Mouse (Mus musculus): ENCODE measurements at regions not wholly inside any gene's neighbourhood (a gene's known extent, or its start where the extent isn't known, plus 50 kb on each side); places are given as distances from the start of the nearest gene placed in this dataset.
A peak's percentile ranks its signal among the peaks of the same experiment; 100 is the strongest.
"Not testable (repeated sequence)": the region's sequence is repeated elsewhere in the genome, so short reads cannot be mapped to it uniquely, and the experiment has no call there.

DNA sequence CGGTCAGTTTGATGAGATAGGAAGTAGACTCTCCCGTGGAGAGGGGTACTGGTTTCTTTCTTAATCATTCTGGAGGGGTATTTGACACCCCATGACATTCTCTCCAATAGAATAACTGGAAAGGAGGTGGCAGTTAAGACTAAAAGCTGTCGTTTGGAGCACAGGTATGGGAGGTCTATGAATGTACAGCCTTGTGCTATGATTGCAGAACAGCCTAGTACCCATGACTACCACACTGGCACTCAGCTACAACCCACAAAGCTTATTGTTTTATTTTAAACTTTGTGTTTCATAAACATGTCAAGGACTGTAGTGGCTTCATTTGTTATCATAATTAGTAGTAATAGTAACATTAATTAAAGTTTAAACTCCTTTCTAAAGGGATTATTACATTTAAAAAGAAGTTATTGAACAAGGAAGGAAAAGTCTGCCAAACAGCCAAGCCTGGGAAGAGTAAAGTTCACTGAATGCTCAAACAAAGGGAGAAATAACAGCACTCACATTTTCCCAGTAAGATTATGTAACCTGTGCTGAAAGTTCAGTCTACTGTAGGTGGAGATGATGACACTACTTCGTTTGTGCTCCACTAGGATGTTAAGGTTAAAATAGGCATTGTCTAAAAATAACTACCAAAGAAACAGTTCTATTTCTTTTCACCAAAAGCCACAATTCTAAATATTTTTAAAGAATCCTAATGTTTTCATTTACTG is 295.2 kb downstream of the Pcsk1 start:
- Histone ChIP-seq H3K9me3 (replicated peaks; ENCODE audit: control insufficient read depth, low read length) (no peaks in the 10 kb centered on the region), H3K4me3 (ENCODE audit: low read depth, low read length) (no peak overlapping the region), H3K36me3 (ENCODE audit: control insufficient read depth, insufficient read depth) (no peaks in the 10 kb centered on the region), H3K4me2 (ENCODE audit: low read depth, low read length) (no peak overlapping the region), H3K4me1 (ENCODE audit: control insufficient read depth, low read depth, low read length) (no peaks in the 10 kb centered on the region), H3K27ac (ENCODE audit: low read length) (no peak overlapping the region), H3K27me3 (ENCODE audit: control insufficient read depth, insufficient read depth, low read depth, low read length) (no peaks in the 10 kb centered on the region), H3K9ac (ENCODE audit: low read depth, low read length) (no peak overlapping the region)
- 37% methylated on average over 4 of the region's 4 CpGs for WGBS (ENCODE audit: insufficient replicate concordance)
- ATAC-seq (ENCODE audit: low read depth), result peak; percentile 66; the same call in 1 of the 2 replicates

DNA sequence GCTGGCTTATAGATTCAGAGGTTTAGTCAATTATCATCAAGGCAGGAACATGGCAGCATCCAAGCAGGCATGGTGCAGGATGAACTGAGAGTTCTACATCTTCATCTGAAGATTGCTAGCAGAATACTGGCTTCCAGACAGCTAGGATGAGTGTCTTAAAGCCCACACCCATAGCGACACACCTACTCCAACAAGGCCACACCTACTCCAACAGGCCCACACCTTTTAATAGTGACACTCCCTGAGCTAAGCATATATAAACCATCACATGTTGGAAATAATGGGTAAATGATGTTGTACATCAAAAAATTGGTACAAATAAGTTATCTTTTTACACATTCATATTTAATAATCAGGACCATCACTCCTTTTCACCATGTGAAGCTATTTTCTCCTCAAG is 299.6 kb downstream of the Pcsk1 start:
- WGBS (ENCODE audit: insufficient replicate concordance), result 64% methylated on average over 1 of the region's 1 CpGs
- no peak overlapping the region for H3K4me2 ChIP-seq (ENCODE audit: low read depth, low read length)
- H3K4me3 ChIP-seq (ENCODE audit: low read depth, low read length), result no peak overlapping the region
- H3K4me1 ChIP-seq (ENCODE audit: control insufficient read depth, low read depth, low read length), result no peaks in the 10 kb centered on the region
- H3K27me3 ChIP-seq (ENCODE audit: control insufficient read depth, insufficient read depth, low read depth, low read length), result no peaks in the 10 kb centered on the region
- H3K36me3 ChIP-seq (ENCODE audit: control insufficient read depth, insufficient read depth), result no peaks in the 10 kb centered on the region
- no peak overlapping the region for H3K27ac ChIP-seq (ENCODE audit: low read length)
- no peak overlapping the region for H3K9ac ChIP-seq (ENCODE audit: low read depth, low read length)
- H3K9me3 ChIP-seq (replicated peaks; ENCODE audit: control insufficient read depth, low read length), result no peaks in the 10 kb centered on the region
- ATAC-seq (ENCODE audit: low read depth), result no peak

DNA sequence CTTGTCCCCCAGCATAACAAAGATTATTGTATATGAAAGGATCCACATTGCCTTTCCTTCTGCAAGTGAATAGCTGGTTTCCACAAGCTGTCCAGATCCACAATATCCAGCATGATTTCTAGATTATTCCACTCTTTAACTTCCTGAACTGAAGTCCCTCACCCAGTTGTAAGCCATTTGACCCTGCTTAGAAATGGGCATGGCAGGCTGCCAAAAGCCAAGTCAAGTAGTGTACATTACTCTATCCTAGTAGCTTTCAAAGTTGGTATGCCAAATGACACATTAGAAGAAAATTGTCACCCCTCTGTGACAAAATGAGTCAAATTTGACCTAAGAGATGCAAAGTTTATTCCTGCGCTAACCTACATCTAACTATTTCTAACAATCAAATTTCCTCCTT is 300.6 kb downstream of the Pcsk1 start:
- no peaks in the 10 kb centered on the region for H3K4me1 ChIP-seq (ENCODE audit: control insufficient read depth, low read depth, low read length)
- no peak overlapping the region for H3K9ac ChIP-seq (ENCODE audit: low read depth, low read length)
- H3K27ac ChIP-seq (ENCODE audit: low read length), result no peak overlapping the region
- no peak overlapping the region for H3K4me2 ChIP-seq (ENCODE audit: low read depth, low read length)
- no peak overlapping the region for H3K4me3 ChIP-seq (ENCODE audit: low read depth, low read length)
- no peaks in the 10 kb centered on the region for H3K36me3 ChIP-seq (ENCODE audit: control insufficient read depth, insufficient read depth)
- no peaks in the 10 kb centered on the region for H3K27me3 ChIP-seq (ENCODE audit: control insufficient read depth, insufficient read depth, low read depth, low read length)
- no peak for ATAC-seq (ENCODE audit: low read depth)
- no peaks in the 10 kb centered on the region for H3K9me3 ChIP-seq (replicated peaks; ENCODE audit: control insufficient read depth, low read length)
- 84% methylated on average over 1 of the region's 1 CpGs for WGBS (ENCODE audit: insufficient replicate concordance)

DNA sequence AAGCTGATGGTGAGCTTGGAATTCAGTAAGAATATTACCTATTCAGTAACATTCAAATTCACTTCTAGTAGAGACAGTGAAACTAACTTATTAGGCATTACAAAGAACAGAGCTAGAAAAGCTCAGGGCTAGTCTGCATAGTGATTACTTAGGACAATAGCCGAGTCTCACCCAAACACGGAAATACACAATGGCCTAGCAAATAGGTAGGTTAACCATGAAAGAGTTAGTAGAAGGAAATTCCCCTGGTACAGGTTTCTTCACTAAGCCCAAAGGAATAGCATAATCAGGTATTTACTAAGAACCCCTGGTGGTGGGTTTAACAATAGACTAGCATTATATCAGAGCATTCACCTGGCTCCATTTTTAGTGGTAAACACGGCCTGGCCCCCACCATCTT is 306.7 kb upstream of the Ell2 start:
- H3K9ac ChIP-seq (ENCODE audit: low read depth, low read length); H3K27ac ChIP-seq (ENCODE audit: low read length); H3K4me3 ChIP-seq (ENCODE audit: low read depth, low read length); H3K4me1 ChIP-seq (ENCODE audit: control insufficient read depth, low read depth, low read length); ATAC-seq (ENCODE audit: low read depth); H3K9me3 ChIP-seq (replicated peaks; ENCODE audit: control insufficient read depth, low read length); H3K36me3 ChIP-seq (ENCODE audit: control insufficient read depth, insufficient read depth); H3K27me3 ChIP-seq (ENCODE audit: control insufficient read depth, insufficient read depth, low read depth, low read length); H3K4me2 ChIP-seq (ENCODE audit: low read depth, low read length): not testable (repeated sequence)
- WGBS (ENCODE audit: insufficient replicate concordance), result 73% methylated on average over 3 of the region's 3 CpGs

DNA sequence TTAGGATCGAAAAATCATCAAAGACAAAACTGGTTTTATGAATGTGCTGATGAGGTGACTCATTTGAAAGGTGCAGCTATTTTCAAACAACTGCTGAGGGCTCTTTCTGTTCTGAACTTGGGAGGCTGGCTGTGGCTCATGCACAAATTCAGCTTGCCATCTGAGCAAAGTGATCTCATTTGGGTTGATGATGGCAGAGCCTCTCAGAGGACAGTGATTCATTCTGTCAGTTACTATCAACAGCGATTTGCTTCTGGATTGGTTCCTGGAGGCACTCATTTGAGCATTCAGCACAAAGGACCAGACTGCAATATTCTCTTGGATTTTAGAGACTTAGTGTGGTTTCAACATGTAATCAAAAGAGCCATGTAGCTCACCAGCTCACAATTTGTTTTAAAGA is 285.8 kb upstream of the Ell2 start:
- Histone ChIP-seq H3K4me1 (ENCODE audit: control insufficient read depth, low read depth, low read length) (no peaks in the 10 kb centered on the region), H3K27ac (ENCODE audit: low read length) (no peak overlapping the region), H3K4me2 (ENCODE audit: low read depth, low read length) (no peak overlapping the region), H3K27me3 (ENCODE audit: control insufficient read depth, insufficient read depth, low read depth, low read length) (no peaks in the 10 kb centered on the region), H3K9me3 (replicated peaks; ENCODE audit: control insufficient read depth, low read length) (no peaks in the 10 kb centered on the region), H3K36me3 (ENCODE audit: control insufficient read depth, insufficient read depth) (no peaks in the 10 kb centered on the region), H3K9ac (ENCODE audit: low read depth, low read length) (no peak overlapping the region), H3K4me3 (ENCODE audit: low read depth, low read length) (no peak overlapping the region)
- WGBS (ENCODE audit: insufficient replicate concordance), result 52% methylated on average over 2 of the region's 2 CpGs
- ATAC-seq (ENCODE audit: low read depth), result no peak

DNA sequence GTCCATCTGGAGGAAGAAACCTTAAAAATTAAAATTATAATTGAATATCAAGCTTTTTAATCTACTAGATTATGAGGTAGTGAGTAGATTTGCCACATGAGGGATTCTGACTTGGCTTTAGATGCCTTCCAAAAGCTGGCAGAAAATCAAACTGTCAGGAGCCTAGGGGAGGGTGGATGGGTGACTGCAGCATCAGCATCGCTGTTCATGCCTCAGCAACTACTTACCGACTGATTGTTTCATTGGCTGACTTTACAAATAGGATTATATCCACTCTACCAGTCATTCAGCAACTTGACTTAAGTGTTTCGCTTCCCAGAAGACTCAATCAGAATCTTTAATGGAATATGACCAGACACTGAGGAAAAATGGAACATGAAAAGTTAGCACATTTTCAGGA is 279.6 kb upstream of the Ell2 start:
- H3K27ac ChIP-seq (ENCODE audit: low read length), result no peak overlapping the region
- 55% methylated on average over 3 of the region's 3 CpGs for WGBS (ENCODE audit: insufficient replicate concordance)
- H3K4me3 ChIP-seq (ENCODE audit: low read depth, low read length), result no peak overlapping the region
- ATAC-seq (ENCODE audit: low read depth), result no peak
- no peaks in the 10 kb centered on the region for H3K4me1 ChIP-seq (ENCODE audit: control insufficient read depth, low read depth, low read length)
- H3K36me3 ChIP-seq (ENCODE audit: control insufficient read depth, insufficient read depth), result no peaks in the 10 kb centered on the region
- no peaks in the 10 kb centered on the region for H3K27me3 ChIP-seq (ENCODE audit: control insufficient read depth, insufficient read depth, low read depth, low read length)
- H3K9me3 ChIP-seq (replicated peaks; ENCODE audit: control insufficient read depth, low read length), result no peaks in the 10 kb centered on the region
- no peak overlapping the region for H3K9ac ChIP-seq (ENCODE audit: low read depth, low read length)
- H3K4me2 ChIP-seq (ENCODE audit: low read depth, low read length), result no peak overlapping the region

DNA sequence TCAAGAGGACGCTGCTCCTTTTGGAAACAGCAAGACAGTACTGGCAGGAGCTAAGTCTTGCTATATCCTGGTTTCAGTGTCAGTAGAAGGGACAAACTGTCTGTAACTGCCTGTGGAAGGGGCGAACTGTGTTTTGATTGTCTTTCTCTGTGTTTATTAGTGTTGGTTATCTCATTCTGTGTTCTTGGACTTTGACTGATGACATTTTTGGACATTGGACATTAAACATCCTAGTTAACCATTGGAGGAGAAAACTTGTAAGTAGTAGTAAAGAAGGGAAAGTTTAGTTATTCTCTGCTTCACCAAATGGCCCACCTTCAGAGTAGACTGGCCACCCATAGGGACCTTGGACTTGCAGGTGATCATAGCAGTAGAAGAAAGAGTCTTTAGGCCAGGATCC is 267.4 kb upstream of the Ell2 start:
- no peaks in the 10 kb centered on the region for H3K36me3 ChIP-seq (ENCODE audit: control insufficient read depth, insufficient read depth)
- H3K4me2 ChIP-seq (ENCODE audit: low read depth, low read length), result no peak overlapping the region
- H3K27ac ChIP-seq (ENCODE audit: low read length), result no peak overlapping the region
- no peak overlapping the region for H3K4me3 ChIP-seq (ENCODE audit: low read depth, low read length)
- no peaks in the 10 kb centered on the region for H3K27me3 ChIP-seq (ENCODE audit: control insufficient read depth, insufficient read depth, low read depth, low read length)
- no peak overlapping the region for H3K9ac ChIP-seq (ENCODE audit: low read depth, low read length)
- no peaks in the 10 kb centered on the region for H3K9me3 ChIP-seq (replicated peaks; ENCODE audit: control insufficient read depth, low read length)
- no peaks in the 10 kb centered on the region for H3K4me1 ChIP-seq (ENCODE audit: control insufficient read depth, low read depth, low read length)
- WGBS (ENCODE audit: insufficient replicate concordance), result 50% methylated on average over 2 of the region's 2 CpGs
- peak; percentile 35; the same call in 1 of the 2 replicates for ATAC-seq (ENCODE audit: low read depth)

DNA sequence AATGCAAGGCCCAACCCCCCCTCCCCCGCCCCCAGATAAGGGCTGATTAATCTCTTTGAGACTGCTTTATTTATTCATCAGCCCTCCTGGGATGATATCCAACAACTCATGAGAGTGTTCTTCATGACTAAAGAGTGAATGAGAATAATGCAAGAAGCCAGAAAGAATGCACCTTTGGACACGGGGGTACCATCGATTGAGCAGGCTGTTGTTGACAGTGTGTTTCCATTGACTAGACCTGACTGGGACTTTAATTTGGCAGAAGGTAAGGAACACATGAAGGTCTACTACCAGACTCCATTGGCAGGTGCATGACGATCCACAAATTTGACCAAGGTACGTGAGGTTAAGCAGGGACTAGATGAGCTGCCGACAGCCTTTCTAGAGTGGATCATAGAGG is 266.5 kb upstream of the Ell2 start:
- no peak overlapping the region for H3K9ac ChIP-seq (ENCODE audit: low read depth, low read length)
- no peak overlapping the region for H3K4me2 ChIP-seq (ENCODE audit: low read depth, low read length)
- WGBS (ENCODE audit: insufficient replicate concordance), result 84% methylated on average over 6 of the region's 6 CpGs
- H3K9me3 ChIP-seq (replicated peaks; ENCODE audit: control insufficient read depth, low read length), result no peaks in the 10 kb centered on the region
- H3K27ac ChIP-seq (ENCODE audit: low read length), result no peak overlapping the region
- H3K36me3 ChIP-seq (ENCODE audit: control insufficient read depth, insufficient read depth), result no peaks in the 10 kb centered on the region
- H3K4me3 ChIP-seq (ENCODE audit: low read depth, low read length), result no peak overlapping the region
- no peaks in the 10 kb centered on the region for H3K27me3 ChIP-seq (ENCODE audit: control insufficient read depth, insufficient read depth, low read depth, low read length)
- no peaks in the 10 kb centered on the region for H3K4me1 ChIP-seq (ENCODE audit: control insufficient read depth, low read depth, low read length)
- ATAC-seq (ENCODE audit: low read depth), result no peak

DNA sequence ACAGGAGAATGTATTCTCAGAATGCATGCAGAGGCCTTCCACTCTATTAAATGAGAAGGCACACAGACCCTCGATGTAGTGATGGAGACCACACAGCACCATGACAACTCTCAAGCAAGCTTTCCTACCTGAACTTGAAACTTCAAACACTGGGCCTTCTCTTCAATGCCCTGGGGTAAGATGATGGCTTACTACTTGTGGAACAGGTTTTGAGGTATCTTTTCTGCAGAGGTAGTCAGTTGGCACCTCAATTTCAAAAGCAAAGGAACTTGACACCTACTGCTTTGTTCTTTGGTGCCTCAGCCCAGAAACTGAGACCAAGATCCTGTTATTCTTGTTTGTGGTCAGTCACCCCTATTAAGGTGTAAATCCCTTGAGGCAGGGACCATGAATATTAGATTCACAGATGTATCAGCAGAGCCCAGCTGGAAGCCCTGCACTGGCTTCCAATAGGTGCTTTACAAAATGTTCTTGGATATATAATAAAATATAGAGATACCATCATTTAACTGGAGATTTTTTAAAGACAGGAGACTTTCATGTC is 246.2 kb upstream of the Ell2 start:
- no peak overlapping the region for H3K9ac ChIP-seq (ENCODE audit: low read depth, low read length)
- H3K9me3 ChIP-seq (replicated peaks; ENCODE audit: control insufficient read depth, low read length), result no peaks in the 10 kb centered on the region
- 17% methylated on average over 1 of the region's 1 CpGs for WGBS (ENCODE audit: insufficient replicate concordance)
- no peak overlapping the region for H3K27ac ChIP-seq (ENCODE audit: low read length)
- H3K4me1 ChIP-seq (ENCODE audit: control insufficient read depth, low read depth, low read length), result no peaks in the 10 kb centered on the region
- no peak overlapping the region for H3K4me3 ChIP-seq (ENCODE audit: low read depth, low read length)
- no peaks in the 10 kb centered on the region for H3K36me3 ChIP-seq (ENCODE audit: control insufficient read depth, insufficient read depth)
- ATAC-seq (ENCODE audit: low read depth), result no peak
- H3K27me3 ChIP-seq (ENCODE audit: control insufficient read depth, insufficient read depth, low read depth, low read length), result no peaks in the 10 kb centered on the region
- H3K4me2 ChIP-seq (ENCODE audit: low read depth, low read length), result no peak overlapping the region

All from liver, embryonic 16.5 days (tissue).